Mouse (Mus musculus) testis, adult 2 months (tissue): ENCODE measurements around the gene Pcnp.

Source experiments
- CTCF ChIP-seq: fragments of 200-500 bp; IDR thresholded peaks from 2 replicates; pipeline ENCODE4 v1.5.1; 2012; ENCODE audit warnings: low read depth, mild to moderate bottlenecking, inconsistent platforms, low read length, moderate library complexity; ENCODE audit not compliant: control insufficient read depth, insufficient read depth, insufficient replicate concordance
- POLR2A ChIP-seq: fragments of 200-500 bp; IDR thresholded peaks from 2 replicates; pipeline ENCODE4 v1.6.1; 2012; ENCODE audit warnings: low read depth, mild to moderate bottlenecking, inconsistent platforms, low read length, moderate library complexity; ENCODE audit not compliant: control insufficient read depth

- no peak for TF ChIP-seq CTCF
- TF ChIP-seq POLR2A: no peak
Observed at GRCm38 (mm10) chr16:56038090-56038489, 8.6 kb upstream of the Pcnp start.
